Mouse (Mus musculus) embryo, embryonic 11.5 days (tissue): ENCODE data around the gene Olfr63.
"Not testable (repeated sequence)": the region's sequence is repeated elsewhere in the genome, so short reads cannot be mapped to it uniquely, and the experiment has no call there.

Experiments
- DNase-seq: peaks from one replicate; pipeline ENCODE4 v3.0.0-alpha.2; 2012; ENCODE audit warnings: low read depth, low spot score

Gene Olfr63

DNA sequence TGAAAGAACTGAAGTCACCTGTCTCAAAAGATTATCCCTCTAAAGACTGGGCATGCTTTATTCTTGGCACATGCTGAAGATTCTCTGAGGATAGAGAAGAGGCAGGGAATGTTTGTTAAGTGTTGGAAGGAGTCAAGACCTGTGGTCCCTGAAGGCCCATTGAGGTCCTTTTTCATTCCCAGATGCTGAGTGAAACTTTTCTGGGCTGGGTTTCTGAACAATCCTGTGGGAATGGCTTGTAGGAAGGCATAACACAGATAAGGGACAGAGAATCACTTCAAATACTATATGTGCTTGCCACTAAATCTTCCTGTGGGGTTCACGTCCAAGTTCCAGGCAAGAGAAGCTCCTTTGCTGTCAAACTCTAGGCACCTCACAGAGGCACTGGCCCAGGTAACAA is at the start of gene Olfr63:
Olfr63 (plus strand) TSS at position 301 of the 400 bp plus-strand sequence.
- DNase-seq: no peak

GRCm38 (mm10) chr17:33221590-33221989 is 42.9 kb upstream of the Olfr63 start, which contains the start of gene Olfr1564:
Gene Olfr1564 (minus strand): TSS chr17:33221690.
- no peak for DNase-seq

DNA sequence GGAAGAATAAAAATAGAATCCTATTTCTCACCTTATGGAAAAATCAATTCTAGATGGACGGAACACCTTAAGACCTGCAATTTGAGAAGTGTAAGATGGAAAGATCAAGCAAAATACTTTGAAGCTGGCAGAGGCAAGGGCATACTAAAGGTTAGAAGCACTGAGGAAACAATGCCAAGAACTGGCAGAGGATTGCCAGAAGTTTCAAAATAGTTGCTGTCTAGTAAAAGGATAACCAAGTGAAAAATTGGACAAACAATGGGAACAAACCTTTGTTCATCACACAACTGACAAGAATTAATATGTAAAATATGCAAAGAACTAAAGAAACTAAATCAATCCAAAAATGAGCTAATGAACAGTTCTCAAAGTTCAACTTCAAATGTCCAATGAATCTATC is 27.8 kb upstream of the Olfr63 start:
- not testable (repeated sequence) for DNase-seq

DNA sequence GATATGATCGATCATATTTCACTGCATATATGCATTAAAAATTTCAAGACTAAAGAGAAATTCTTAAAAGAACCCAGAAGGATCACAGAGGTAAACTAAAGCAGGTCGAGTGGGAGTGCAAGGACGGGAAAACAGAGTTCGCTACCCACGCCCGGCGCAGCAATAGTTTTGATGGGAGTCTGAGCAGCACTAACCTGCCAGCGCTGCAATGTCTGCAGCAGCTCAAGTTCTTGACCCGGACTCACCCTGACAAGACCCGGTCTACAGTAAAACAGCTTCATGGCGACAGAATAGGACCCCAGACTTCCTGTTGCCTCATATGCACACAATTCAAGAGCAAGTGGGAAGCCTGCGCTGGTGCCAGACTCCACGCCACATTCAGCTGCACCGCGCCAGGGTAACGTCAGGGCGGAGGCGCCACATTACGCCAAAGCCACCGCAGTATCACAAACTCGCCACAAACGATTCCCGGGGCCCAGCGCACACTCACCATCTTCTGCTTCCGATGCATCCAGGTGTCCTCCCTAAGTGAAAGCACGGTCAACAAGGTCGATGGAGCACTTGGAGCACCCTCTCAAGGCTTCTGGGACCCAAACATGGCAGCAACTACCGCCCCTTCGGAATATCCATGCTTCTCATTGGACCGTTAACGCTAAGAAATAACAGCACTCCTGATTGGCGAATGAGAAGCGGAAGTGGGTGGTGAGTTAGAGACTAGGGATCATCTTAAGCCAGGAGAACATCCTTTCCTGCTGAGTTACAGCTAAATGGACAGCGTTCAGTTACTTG is 9.8 kb upstream of the Olfr63 start, which contains the start of gene Zfp955a:
Zfp955a (minus strand) TSS at position 616 of the 789 bp plus-strand sequence.
- DNase-seq: not testable (repeated sequence)

DNA sequence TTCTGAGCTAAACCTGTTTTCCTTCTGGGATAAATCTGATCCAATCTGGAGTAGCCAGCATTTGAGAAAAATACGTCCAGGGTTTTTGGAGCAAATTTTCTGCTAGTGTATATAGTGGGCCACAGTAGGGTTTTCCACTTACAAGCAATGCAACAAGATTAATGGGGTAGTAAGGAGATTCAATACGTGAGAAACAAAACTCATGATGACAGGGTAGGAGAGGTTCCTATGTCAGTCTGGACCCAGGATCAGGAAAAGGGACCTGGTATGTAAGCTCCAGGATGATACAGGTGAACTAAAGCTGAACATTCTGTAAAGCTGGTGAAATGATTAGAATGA is 9.2 kb upstream of the Olfr63 start:
- not testable (repeated sequence) for DNase-seq

DNA sequence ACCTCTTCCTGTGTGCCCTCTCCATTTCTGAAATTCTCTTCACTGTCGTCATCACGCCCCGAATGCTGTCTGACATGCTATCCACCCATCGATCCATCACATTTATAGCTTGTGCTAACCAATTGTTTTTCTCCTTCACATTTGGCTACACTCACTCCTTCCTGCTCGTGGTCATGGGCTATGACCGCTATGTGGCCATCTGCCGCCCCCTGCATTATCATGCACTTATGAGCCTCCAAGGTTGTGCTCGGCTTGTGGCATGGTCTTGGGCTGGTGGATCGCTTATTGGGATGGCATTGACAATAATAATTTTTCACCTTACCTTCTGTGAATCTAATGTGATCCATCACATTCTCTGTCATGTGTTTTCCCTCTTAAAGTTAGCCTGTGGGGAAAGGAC is 4.4 kb downstream of the Olfr63 start:
- DNase-seq: no peak

DNA sequence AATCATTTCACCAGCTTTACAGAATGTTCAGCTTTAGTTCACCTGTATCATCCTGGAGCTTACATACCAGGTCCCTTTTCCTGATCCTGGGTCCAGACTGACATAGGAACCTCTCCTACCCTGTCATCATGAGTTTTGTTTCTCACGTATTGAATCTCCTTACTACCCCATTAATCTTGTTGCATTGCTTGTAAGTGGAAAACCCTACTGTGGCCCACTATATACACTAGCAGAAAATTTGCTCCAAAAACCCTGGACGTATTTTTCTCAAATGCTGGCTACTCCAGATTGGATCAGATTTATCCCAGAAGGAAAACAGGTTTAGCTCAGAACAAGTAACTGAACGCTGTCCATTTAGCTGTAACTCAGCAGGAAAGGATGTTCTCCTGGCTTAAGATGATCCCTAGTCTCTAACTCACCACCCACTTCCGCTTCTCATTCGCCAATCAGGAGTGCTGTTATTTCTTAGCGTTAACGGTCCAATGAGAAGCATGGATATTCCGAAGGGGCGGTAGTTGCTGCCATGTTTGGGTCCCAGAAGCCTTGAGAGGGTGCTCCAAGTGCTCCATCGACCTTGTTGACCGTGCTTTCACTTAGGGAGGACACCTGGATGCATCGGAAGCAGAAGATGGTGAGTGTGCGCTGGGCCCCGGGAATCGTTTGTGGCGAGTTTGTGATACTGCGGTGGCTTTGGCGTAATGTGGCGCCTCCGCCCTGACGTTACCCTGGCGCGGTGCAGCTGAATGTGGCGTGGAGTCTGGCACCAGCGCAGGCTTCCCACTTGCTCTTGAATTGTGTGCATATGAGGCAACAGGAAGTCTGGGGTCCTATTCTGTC is 24.8 kb downstream of the Olfr63 start, which contains the start of gene Zfp955b:
Zfp955b (plus strand) TSS at position 506 of the 837 bp plus-strand sequence.
- not testable (repeated sequence) for DNase-seq

DNA sequence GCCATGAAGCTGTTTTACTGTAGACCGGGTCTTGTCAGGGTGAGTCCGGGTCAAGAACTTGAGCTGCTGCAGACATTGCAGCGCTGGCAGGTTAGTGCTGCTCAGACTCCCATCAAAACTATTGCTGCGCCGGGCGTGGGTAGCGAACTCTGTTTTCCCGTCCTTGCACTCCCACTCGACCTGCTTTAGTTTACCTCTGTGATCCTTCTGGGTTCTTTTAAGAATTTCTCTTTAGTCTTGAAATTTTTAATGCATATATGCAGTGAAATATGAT is 25.3 kb downstream of the Olfr63 start:
- DNase-seq: not testable (repeated sequence)
